Comparison of ENCODE assay signal across 9 mouse cellular contexts in the genomic region with DNA sequence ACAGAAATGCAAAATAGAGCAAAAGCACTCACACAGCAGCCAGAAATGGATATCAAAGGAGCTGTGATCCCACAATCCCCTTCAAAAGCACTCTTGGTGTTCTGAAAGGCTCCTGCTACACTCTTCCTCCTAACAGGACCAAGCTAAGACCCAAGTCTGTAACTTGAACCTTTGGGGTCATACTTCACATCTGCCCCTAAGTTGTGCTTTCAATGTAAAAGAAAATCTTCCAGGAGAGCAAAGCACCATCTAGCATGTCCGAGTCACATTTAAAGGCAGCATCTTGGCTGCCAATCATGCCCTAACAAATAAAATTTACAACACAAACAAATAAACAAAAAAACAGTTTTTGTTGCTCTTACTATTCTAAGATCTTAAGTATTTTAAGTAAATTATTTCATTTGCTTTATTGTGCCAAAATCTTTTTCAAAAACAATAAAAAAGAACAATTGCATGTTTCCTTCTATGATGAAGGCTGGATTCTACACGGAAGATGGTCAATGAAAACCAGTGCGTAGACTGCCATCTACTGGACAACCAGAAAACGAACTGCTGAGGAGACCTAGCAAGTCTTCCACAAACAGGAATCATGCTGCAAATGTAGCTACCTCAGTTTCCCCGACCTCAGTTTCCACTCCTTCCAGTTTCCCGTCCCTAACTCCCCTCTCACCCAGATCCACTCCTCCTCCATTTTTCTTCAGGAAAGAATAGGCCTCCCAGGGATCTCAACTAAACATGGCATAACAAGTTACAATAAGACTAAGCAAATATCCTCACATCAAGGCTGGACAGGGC. TPM values are rescaled to one million over a fixed set of nuclear protein-coding genes. Genes with fewer than 3 reads are reported as not detected.
A peak's percentile ranks its signal among the peaks of the same experiment; 100 is the strongest.
DNase-seq lines count a peak whose midpoint lies in the region; ATAC-seq and TF ChIP-seq lines count a peak whose summit lies in the region.
"Had no signal": no experiment of that assay in that cellular context is flagged by ENCODE, and none has a peak within 500 bp of the region (broad histone marks: within the 10 kb centered on the region; RNA-seq: fewer than 3 reads in every experiment).

No protein-coding gene starts in this region.

- no peak overlapping the region for H3K4me2 ChIP-seq in kidney, embryonic 16.5 days (replicated peaks; ENCODE audit: low read depth, low read length)
- no peak overlapping the region for H3K4me2 ChIP-seq in forebrain, postnatal 0 days (ENCODE audit: low read depth)
- H3K4me2 ChIP-seq in midbrain, embryonic 11.5 days = no peak overlapping the region

- H3K27ac ChIP-seq in kidney, embryonic 16.5 days (ENCODE audit: low read length) = no peak overlapping the region
- H3K27ac ChIP-seq in ES-Bruce4 (ENCODE audit: insufficient read depth, low read length) = no peak overlapping the region
- H3K27ac ChIP-seq in forebrain, postnatal 0 days (ENCODE audit: low read depth, low read length) = no peak overlapping the region
- H3K27ac ChIP-seq in midbrain, embryonic 11.5 days (ENCODE audit: low read depth, low read length) = no peak overlapping the region

- peaks cover 4% of the 10 kb centered on the region; the same call in 1 of the 2 replicates for H3K4me1 ChIP-seq in kidney, embryonic 16.5 days (ENCODE audit: insufficient read depth, low read length)
- no peaks in the 10 kb centered on the region for H3K4me1 ChIP-seq in ES-Bruce4 (ENCODE audit: control insufficient read depth, insufficient read depth, low read length)
- no peaks in the 10 kb centered on the region for H3K4me1 ChIP-seq in forebrain, postnatal 0 days (ENCODE audit: insufficient read depth)
- H3K4me1 ChIP-seq in midbrain, embryonic 11.5 days (ENCODE audit: control insufficient read depth, insufficient read depth, low read length) = no peaks in the 10 kb centered on the region

- H3K9ac ChIP-seq in kidney, embryonic 16.5 days (replicated peaks; ENCODE audit: low read length) = no peak overlapping the region
- H3K9ac ChIP-seq in ES-Bruce4 (ENCODE audit: low read depth, poor library complexity, severe bottlenecking) = no peak overlapping the region
- H3K9ac ChIP-seq in forebrain, postnatal 0 days = no peak overlapping the region
- H3K9ac ChIP-seq in midbrain, embryonic 11.5 days (ENCODE audit: low read length) = no peak overlapping the region

- no peak for TF ChIP-seq EP300 in ES-Bruce4 (IDR thresholded peaks at IDR 0.05; ENCODE audit: insufficient read depth, low read depth, low read length)

- no peak overlapping the region for H3K4me3 ChIP-seq in kidney, embryonic 16.5 days (ENCODE audit: low read length)
- no peak overlapping the region for H3K4me3 ChIP-seq in ES-Bruce4 (ENCODE audit: low read depth, low read length)
- H3K4me3 ChIP-seq in forebrain, postnatal 0 days (ENCODE audit: low read depth, low read length) = no peak overlapping the region
- no peak overlapping the region for H3K4me3 ChIP-seq in midbrain, embryonic 11.5 days (ENCODE audit: low read depth, low read length)
- H3K4me3 ChIP-seq: erythroblast, embryonic 14.5 days had no signal

- no peaks in the 10 kb centered on the region for H3K9me3 ChIP-seq in kidney, embryonic 16.5 days (ENCODE audit: low read length)
- H3K9me3 ChIP-seq in ES-Bruce4 (replicated peaks; ENCODE audit: control insufficient read depth, insufficient read depth, low read length, poor library complexity, severe bottlenecking) = no peaks in the 10 kb centered on the region
- H3K9me3 ChIP-seq in forebrain, postnatal 0 days (ENCODE audit: low read length) = no peaks in the 10 kb centered on the region
- no peaks in the 10 kb centered on the region for H3K9me3 ChIP-seq in midbrain, embryonic 11.5 days (ENCODE audit: control insufficient read depth, low read length)

- H3K27me3 ChIP-seq in kidney, embryonic 16.5 days (ENCODE audit: insufficient read depth, low read length) = no peaks in the 10 kb centered on the region
- no peaks in the 10 kb centered on the region for H3K27me3 ChIP-seq in ES-Bruce4 (ENCODE audit: control insufficient read depth, insufficient read depth, low read length, poor library complexity, severe bottlenecking)
- H3K27me3 ChIP-seq in forebrain, postnatal 0 days (ENCODE audit: insufficient read depth, low read length) = no peaks in the 10 kb centered on the region
- H3K27me3 ChIP-seq in midbrain, embryonic 11.5 days (ENCODE audit: control insufficient read depth, insufficient read depth, low read length) = no peaks in the 10 kb centered on the region

- ATAC-seq in kidney, embryonic 16.5 days (ENCODE audit: low FRiP score, low TSS enrichment) = no peak
- ATAC-seq in forebrain, postnatal 0 days = peak; percentile 79
- peak; percentile 71; the same call in 1 of the 2 replicates for ATAC-seq in midbrain, embryonic 11.5 days (ENCODE audit: low FRiP score)

- peak; percentile 32 for TF ChIP-seq CTCF in ES-Bruce4 (IDR thresholded peaks at IDR 0.05; ENCODE audit: low read depth, low read length)
- peak; percentile 91 for TF ChIP-seq CTCF in forebrain, postnatal 0 days (IDR thresholded peaks at IDR 0.05; ENCODE audit: low read depth)

- peak; percentile 35 for DNase-seq in kidney, adult 9 months
- DNase-seq in c-Kit-positive CD71-positive TER-119-positive erythroid progenitor cells, embryonic 14.5 days (ENCODE audit: low spot score) = peak; percentile 25
- peak; percentile 77 for DNase-seq in forebrain, postnatal 0 days
- DNase-seq in kidney, postnatal 4 days = peak; percentile 28 to 39
- DNase-seq in midbrain, embryonic 11.5 days (ENCODE audit: low spot score, missing footprints) = peak; percentile 85
- DNase-seq in thymus, postnatal 14 days = peak; percentile 6

- no peaks in the 10 kb centered on the region for H3K36me3 ChIP-seq in kidney, embryonic 16.5 days (ENCODE audit: insufficient read depth, low read length)
- H3K36me3 ChIP-seq in ES-Bruce4 (ENCODE audit: control insufficient read depth, insufficient read depth, low read length, poor library complexity, severe bottlenecking) = no peaks in the 10 kb centered on the region
- no peaks in the 10 kb centered on the region for H3K36me3 ChIP-seq in forebrain, postnatal 0 days (ENCODE audit: insufficient read depth)
- no peaks in the 10 kb centered on the region for H3K36me3 ChIP-seq in midbrain, embryonic 11.5 days (ENCODE audit: control insufficient read depth, insufficient read depth, low read length)

- 13% methylated on average over 6 of the region's 6 CpGs for WGBS in kidney, embryonic 16.5 days
- WGBS in forebrain, postnatal 0 days = 12% methylated on average over 6 of the region's 6 CpGs
- 18% methylated on average over 6 of the region's 6 CpGs for WGBS in midbrain, embryonic 11.5 days

- no peak for TF ChIP-seq POLR2A in ES-Bruce4 (IDR thresholded peaks at IDR 0.05; ENCODE audit: insufficient read depth, low read length)

RNA-seq across cellular contexts. Expression of a gene that starts 53.0 kb away (rescaled TPM):
- 87.9 and 127 TPM in 2 replicates for polyA plus RNA-seq in kidney, embryonic 16.5 days (2015; fragmentation: Nextera tagmentation; extraction: Ambion mirVana)
- 22.4 and 28.7 TPM in 2 replicates for polyA plus RNA-seq in ES-Bruce4 (2011; ENCODE audit: insufficient read depth, insufficient read length, low read depth, missing spikeins)
- total RNA-seq in forebrain, postnatal 0 days (2014; rRNA removed) = 42.4 and 47.0 TPM in 2 replicates
- polyA plus RNA-seq in forebrain, postnatal 0 days (2015; fragmentation: Nextera tagmentation; extraction: Ambion mirVana) = 32.8 and 38.4 TPM in 2 replicates
- polyA plus RNA-seq in midbrain, embryonic 11.5 days (2014; fragmentation: Nextera tagmentation; extraction: Ambion mirVana) = 9.8 and 12.1 TPM in 2 replicates
- polyA plus RNA-seq: erythroblast, embryonic 14.5 days had no signal

Comparison
In these comparisons a context has a peak if more than half of its experiments do, and no peak if none do; other contexts are left out.
1. DNase-seq: peak in every context shown above with its lines; median percentile 85 in midbrain, embryonic 11.5 days; 77 in forebrain, postnatal 0 days; 35 in kidney, adult 9 months; 34 in kidney, postnatal 4 days; 25 in c-Kit-positive CD71-positive TER-119-positive erythroid progenitor cells, embryonic 14.5 days; 6 in thymus, postnatal 14 days.